Mouse (Mus musculus) frontal cortex, postnatal 14 days (tissue): Measurements from ENCODE around the gene Gzmc.
"Not testable (repeated sequence)": the region's sequence is repeated elsewhere in the genome, so short reads cannot be mapped to it uniquely, and the experiment has no call there.

Experiments
- DNase-seq, 2 experiments: peaks; one replicate each; pipeline ENCODE4 v3.0.0; 2022; ENCODE audit warnings: low spot score in 2 of 2

Gene Gzmc

DNA sequence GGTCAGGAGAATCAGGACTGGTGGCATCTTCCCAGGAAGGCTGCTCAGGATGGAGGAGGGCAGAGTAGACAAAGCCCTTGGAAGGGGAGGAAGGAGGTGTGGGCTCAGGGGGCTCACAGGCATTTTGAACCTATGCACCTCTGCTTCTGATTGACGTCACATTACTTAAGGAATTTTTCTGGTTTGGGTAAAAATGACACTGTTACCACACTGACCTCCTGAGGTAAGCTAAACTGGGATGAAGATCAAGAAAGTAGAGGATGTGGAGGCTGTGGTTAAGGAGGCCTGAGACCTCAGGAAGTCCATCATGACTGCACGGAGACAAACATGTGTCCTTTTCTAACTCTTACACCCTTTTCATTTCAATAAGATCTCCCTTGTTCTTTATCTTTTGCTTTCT is at the start of gene Gzmc:
Gene Gzmc (minus strand): TSS at position 101 of the 400 bp plus-strand sequence.
- DNase-seq = no peak

DNA sequence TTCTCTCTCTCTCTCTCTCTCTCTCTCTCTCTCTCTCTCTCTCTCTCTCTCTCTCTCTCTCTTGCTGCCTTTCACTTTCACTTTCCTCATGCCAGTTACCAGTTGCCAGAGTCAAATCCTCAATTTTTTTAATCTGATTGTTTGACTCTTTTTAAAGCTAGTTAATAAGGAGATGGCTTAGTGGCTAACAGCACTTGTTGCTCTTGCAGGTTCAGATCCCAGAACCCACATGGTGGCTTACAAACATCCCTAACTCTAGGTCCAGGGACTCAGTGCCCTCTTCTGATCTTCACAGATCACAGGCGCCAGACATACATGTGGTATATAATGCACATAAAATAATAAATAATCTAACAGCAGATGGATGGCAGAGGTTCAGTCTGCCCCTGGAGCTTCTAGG is 49.4 kb upstream of the Gzmc start:
- DNase-seq = no peak

DNA sequence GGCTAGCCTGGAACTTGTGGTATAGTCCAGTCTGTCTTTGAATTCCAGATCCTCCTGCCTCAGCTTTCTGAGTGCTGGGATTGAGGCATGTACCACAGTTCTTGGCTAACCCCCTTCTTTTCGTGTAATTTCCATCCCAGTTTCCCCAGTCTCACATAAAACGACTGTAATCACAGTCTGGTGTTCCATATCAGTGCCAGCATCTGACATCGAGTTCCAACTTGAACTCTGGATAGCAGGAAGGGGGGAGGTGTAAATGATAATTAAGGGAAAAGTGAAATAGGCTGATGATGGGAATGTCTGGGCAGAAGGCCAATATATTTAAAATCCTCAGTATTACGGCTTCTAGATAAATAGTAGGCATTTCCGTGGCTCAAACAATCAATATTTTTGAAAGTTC is 46.6 kb upstream of the Gzmc start:
- DNase-seq = no peak

DNA sequence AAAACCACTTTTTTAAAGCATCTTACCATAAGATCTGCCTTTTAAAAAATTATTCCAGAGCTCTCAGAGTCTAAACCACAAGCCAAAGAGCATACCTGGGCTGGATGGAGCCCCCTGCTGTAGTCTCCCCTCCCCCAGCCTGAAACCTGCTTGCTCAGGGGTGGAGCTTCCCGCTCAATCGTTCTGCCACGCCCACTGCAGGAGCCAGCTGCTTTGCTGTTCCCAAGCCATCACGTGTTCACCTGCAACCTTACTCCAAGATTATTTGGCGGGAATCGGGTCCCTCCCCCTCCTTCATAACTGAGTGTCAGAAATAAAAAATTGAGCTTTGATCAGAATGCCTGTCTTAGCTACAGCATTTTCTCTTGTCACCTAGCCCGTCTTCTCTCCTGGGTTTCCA is 44.2 kb upstream of the Gzmc start:
- DNase-seq = not testable (repeated sequence)

DNA sequence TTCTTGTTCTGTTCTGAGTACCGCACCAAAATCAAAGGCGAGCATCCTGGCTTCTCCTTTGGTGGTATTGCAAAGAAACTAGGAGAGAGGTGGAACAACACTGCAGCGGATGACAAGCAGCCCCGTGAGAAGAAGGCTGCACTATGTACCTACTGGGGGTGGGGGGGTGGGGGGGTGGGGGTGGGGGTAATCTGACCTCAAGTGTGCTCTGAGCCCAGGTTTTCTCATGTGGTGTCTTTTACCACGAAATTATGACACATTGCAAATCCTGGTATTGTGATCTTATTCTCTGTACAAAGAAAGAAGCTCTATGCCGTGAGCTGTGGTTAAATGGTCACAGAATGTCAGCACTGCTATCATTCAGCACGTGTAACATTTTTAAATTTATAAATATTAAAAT is 41.6 kb upstream of the Gzmc start:
- not testable (repeated sequence) for DNase-seq

DNA sequence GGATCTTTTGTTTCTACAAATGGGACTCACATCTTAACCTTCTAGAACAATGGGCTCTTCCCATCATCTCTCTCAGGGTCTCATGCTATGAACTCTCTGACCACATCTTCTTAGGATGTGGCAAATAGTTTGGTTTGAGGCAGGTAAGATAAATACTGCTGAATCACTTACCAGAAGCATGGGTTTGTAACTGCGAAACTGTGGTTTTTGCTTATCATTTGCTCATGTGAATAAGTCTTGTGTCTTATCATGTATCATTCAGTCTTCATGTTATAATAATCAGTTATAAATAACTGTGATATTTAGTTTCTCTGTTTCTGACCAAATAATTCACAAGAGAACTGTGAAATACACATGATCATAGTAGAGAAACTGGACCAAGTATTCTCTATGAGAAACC is 31.7 kb upstream of the Gzmc start:
- no peak for DNase-seq

DNA sequence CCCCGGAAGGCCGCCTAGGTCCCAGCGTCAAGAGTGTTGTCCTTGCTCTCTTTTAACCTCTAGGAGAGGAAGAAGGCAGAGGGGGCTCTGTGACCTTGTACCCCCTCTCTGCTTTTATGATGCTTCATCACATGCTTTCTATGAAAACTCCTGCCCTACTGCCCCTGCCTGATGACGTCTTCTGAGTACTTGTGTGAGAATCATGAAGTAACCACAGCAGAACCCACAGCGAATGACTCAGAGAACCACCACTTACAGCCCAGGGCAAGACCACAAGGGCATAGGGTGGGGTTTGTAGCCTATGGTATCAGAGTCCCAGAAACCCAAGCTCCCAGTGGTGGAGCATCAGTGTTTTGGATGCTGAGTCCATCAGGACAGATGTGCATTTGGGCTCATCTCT is 27.7 kb upstream of the Gzmc start, which contains the start of gene Gzmb:
Gene Gzmb (minus strand): TSS at position 108 of the 400 bp plus-strand sequence.
- no peak for DNase-seq

DNA sequence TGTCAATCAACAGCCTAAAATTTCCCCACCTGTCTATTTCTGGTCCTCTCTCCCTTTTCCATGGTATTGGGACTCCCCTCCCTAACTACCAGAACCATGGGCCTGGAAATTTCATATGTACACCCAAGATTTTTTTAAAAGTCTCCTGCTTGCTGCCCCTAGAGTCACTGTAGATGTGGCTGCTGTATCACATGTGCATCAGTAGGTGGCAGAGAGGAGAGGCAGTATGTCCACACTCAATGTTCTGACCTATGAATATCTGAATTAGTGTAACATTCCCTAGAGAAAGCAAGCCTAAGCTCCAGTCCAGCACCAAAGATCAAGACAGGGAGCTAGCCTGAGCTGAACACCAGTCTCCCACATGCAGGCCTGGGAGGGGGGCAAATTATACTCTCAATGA is 6.0 kb upstream of the Gzmc start:
- no peak for DNase-seq

DNA sequence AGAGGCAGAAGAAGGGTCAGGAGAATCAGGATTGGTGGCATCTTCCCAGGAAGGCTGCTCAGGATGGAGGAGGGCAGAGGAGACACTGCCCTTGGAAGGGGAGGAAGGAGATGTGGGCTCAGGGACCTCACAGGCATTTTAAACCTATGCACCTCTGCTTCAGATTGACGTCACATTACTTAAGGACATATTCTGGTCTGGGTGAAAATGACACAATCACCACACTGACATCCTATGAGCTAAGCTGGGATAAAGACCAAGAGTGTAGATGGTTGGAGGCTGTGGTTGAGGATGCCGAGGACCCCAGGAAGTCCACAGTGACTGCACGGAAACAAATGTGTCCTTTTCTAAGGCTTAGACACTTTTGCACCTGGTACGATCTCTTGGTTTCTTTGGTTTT is 23.1 kb downstream of the Gzmc start, which contains the start of gene Gzmf:
Gene Gzmf (minus strand): TSS at position 101 of the 400 bp plus-strand sequence.
- DNase-seq = no peak

DNA sequence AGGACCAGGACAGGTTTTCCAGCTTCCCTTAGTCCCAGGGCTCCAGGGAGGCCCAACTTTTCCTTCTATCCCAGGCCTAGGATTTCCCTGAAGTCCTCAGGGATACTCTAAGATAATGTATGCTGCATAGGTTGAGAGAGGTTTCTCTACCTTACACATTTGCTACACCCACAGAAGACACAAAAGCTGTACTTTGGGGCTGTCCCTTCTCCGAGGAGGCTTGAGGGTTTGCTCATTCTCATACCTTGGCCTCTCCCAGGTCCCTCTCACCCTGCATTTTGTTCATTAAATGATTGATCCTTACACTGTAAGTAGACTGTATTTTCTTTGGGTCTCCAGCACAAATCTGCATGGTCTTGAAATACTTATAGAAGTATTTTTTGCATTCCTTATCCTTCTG is 28.8 kb downstream of the Gzmc start:
- DNase-seq = no peak

DNA sequence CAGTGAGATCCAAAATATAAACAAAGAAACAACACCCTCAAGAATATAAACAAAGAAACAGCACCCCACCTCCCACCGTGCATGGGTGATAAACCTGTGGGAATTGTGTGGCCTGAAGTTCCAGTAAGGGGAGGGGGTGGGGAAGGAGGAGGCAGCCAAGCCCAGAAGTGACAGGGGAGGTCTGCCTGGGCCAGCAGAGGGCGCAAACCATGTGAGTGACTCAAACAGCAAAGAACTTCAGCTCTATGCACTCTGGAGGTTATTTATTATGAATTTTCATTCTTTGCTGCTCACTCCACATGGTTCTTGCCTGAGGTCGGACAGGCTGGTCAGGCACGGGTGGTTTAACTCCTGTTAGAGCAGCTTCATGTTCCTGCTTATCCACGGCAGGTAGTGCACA is 29.4 kb downstream of the Gzmc start:
- not testable (repeated sequence) for DNase-seq

DNA sequence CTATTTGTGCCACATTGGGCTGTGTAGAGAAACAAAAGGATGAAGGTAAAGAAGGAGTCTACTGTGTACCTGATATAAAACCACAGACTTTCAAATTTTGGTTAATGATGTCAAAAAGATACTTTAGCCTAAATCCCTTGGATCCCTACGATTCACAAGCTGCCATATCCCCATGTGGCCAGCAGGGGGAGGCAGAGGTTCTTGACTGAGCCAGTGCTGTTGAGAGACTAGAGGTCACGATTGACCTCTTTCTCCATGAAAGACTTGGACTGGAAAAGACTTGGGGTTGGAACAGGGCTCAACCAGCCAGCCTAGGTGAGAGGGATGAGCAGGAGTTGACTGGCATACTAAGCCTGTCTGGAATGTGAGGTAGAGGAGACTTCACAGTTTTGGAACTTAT is 30.5 kb downstream of the Gzmc start:
- peak in 1 of 2 experiments; percentile 57 for DNase-seq

DNA sequence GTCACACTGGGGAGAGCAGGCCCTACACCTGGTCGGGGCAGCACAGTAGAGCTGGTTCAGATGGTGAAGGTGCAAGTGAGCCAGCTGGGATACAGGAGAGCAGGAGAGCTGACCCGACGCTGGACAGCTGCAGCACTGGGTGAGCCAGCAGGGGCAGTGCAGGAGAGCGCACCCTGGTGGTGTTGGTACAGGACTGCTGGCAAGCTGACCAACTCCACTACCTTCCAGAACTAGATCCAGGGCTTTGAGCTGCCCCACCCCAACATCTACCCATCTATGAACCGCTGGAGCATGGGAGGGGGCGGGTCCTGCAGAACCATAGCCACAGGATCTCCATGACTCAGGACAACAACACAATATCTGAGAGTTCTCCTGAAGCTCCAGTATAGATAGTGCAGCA is 47.5 kb downstream of the Gzmc start:
- no peak for DNase-seq

DNA sequence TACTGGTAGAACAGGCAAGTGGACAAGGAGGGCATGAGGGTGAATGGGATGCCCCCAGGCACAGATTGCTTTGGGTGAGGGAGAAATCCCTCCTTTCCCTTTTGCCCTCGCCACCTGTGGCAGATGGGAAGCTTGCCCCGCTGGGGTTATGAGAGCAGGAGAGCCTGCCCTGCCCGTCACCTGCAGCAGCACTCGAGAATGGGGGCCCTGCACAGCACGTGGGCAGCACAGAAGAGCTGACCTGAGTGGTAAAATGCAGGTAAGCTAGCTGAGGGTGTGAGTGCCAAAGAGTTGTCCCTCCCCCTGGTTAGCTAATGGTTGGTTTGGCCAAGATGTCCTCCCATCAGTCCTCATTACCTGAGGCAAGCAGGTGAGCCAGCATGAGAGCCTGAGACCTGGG is 47.9 kb downstream of the Gzmc start:
- no peak for DNase-seq
